Mouse (Mus musculus) neural tube, embryonic 14.5 days (tissue): Measurements from ENCODE around the gene Vmn1r101. TPM values are rescaled to one million over a fixed set of nuclear protein-coding genes. Genes with fewer than 3 reads are reported as not detected.
"Not testable (repeated sequence)": the region's sequence is repeated elsewhere in the genome, so short reads cannot be mapped to it uniquely, and the experiment has no call there.

Source experiments
- ATAC-seq: fragments of 200-750 bp; cut with Nextera tagmentation; 2 replicates; pipeline ENCODE4 v1.8.0; 2017; ENCODE audit warnings: low read depth, mild to moderate bottlenecking, moderate TSS enrichment, moderate library complexity
- H3K27ac ChIP-seq: fragments of 300-500 bp; sonication (generic); 2 replicates; pipeline ENCODE4 v1.5.1; 2014; ENCODE audit warnings: low read depth, mild to moderate bottlenecking, control low read depth, low read length, moderate library complexity, mixed read lengths
- H3K27me3 ChIP-seq: fragments of 300-500 bp; sonication (generic); 2 replicates; pipeline ENCODE4 v1.6.1; 2014; ENCODE audit warnings: low read length; ENCODE audit not compliant: control insufficient read depth, insufficient read depth
- H3K36me3 ChIP-seq: fragments of 300-500 bp; sonication (generic); 2 replicates; pipeline ENCODE4 v1.6.1; 2014; ENCODE audit warnings: low read length, mixed read lengths; ENCODE audit not compliant: control insufficient read depth, insufficient read depth
- H3K4me1 ChIP-seq: fragments of 300-500 bp; sonication (generic); 2 replicates; pipeline ENCODE4 v1.6.1; 2014; ENCODE audit warnings: low read length; ENCODE audit not compliant: control insufficient read depth, insufficient read depth
- H3K4me2 ChIP-seq: fragments of 300-500 bp; sonication (generic); 2 replicates; pipeline ENCODE4 v1.6.1; 2014; ENCODE audit warnings: mild to moderate bottlenecking, low read depth, low read length, control low read depth
- H3K4me3 ChIP-seq: fragments of 300-500 bp; sonication (generic); 2 replicates; pipeline ENCODE4 v1.5.1; 2014; ENCODE audit warnings: low read depth, low read length, control low read depth, mixed read lengths
- H3K9ac ChIP-seq: fragments of 300-500 bp; sonication (generic); replicated peaks from 2 replicates; pipeline ENCODE4 v1.6.1; 2014; ENCODE audit warnings: low read depth, mild to moderate bottlenecking, control low read depth, low read length, mixed read lengths
- H3K9me3 ChIP-seq: fragments of 300-500 bp; sonication (generic); 2 replicates; pipeline ENCODE4 v1.6.1; 2016; ENCODE audit warnings: low read length; ENCODE audit not compliant: control insufficient read depth
- WGBS: fragments of 180-500 bp; shearing (Covaris S2); extraction: QIAGEN DNeasy Blood & Tissue Kit; methylation state at CpG from one replicate; pipeline ENCODE4 v1.1.7; 2014; 5-methylcytosine and 5-hydroxymethylcytosine counted together
- polyA plus RNA-seq: library from polyadenylated mRNA; unstranded; fragments of >200 nt; fragmentation: Nextera tagmentation; extraction: Ambion mirVana; gene quantifications from 2 replicates; pipeline ENCODE4 v1.2.1, GENCODE M21; 2014

Gene Vmn1r101
- not detected in 2 replicates for polyA plus RNA-seq

- ATAC-seq, H3K9me3 ChIP-seq: not testable (repeated sequence)
- no CpG with 5 or more reads among the region's 2 CpGs for WGBS
Measured at GRCm38 (mm10) chr7:20442493-20442892, at the start of gene Vmn1r101. Vmn1r101 (minus strand) TSS chr7:20442593.

GRCm38 (mm10) chr7:20474825-20475224, 32.4 kb upstream of the Vmn1r101 start, which contains the start of gene Gm10670:
Gm10670 (minus strand) TSS chr7:20474925.
- ATAC-seq, H3K9me3 ChIP-seq, H3K4me2 ChIP-seq, H3K27ac ChIP-seq, H3K9ac ChIP-seq, H3K4me3 ChIP-seq, H3K36me3 ChIP-seq, H3K27me3 ChIP-seq, H3K4me1 ChIP-seq: not testable (repeated sequence)
- no CpG with 5 or more reads among the region's 5 CpGs for WGBS

More at GRCm38 (mm10) chr7:20442493-20442892, at the start of gene Vmn1r101:
- not testable (repeated sequence) for H3K27ac ChIP-seq, H3K4me1 ChIP-seq, H3K4me2 ChIP-seq, H3K4me3 ChIP-seq, H3K36me3 ChIP-seq, H3K27me3 ChIP-seq, H3K9ac ChIP-seq

- H3K9me3 ChIP-seq, H3K36me3 ChIP-seq, H3K4me3 ChIP-seq, H3K27ac ChIP-seq, H3K4me2 ChIP-seq, H3K4me1 ChIP-seq, ATAC-seq, H3K27me3 ChIP-seq, H3K9ac ChIP-seq: not testable (repeated sequence)
- WGBS, result no CpG with 5 or more reads among the region's 3 CpGs
Measured at GRCm38 (mm10) chr7:20417642-20418041, 24.8 kb downstream of the Vmn1r101 start, which contains the start of gene Vmn1r100. Vmn1r100 (plus strand) TSS chr7:20417942.

Other genes with a start within 250 kb of the Vmn1r101 start
- gene Vmn1r95, start 248.9 kb downstream of the Vmn1r101 start, polyA plus RNA-seq, result not detected in 2 replicates
- gene Gm6164, start 237.0 kb downstream of the Vmn1r101 start, polyA plus RNA-seq, result not detected in 2 replicates
- gene Gm4498, start 208.8 kb downstream of the Vmn1r101 start, polyA plus RNA-seq, result not detected in 2 replicates
- not detected in 2 replicates for gene Gm5890, start 179.8 kb downstream of the Vmn1r101 start, polyA plus RNA-seq
- not detected in 2 replicates for gene Gm4133, start 108.5 kb downstream of the Vmn1r101 start, polyA plus RNA-seq
- gene Gm5728, start 67.2 kb downstream of the Vmn1r101 start, polyA plus RNA-seq, result not detected in 2 replicates
- gene Vmn1r100, start 24.7 kb downstream of the Vmn1r101 start, polyA plus RNA-seq, result not detected in 2 replicates
- gene Gm10670, start 32.3 kb upstream of the Vmn1r101 start, polyA plus RNA-seq, result not detected in 2 replicates
- not detected in 2 replicates for gene Vmn1r103, start 67.9 kb upstream of the Vmn1r101 start, polyA plus RNA-seq
- not detected in 2 replicates for gene Vmn1r104, start 91.2 kb upstream of the Vmn1r101 start, polyA plus RNA-seq
- not detected in 2 replicates for gene Gm5726, start 103.2 kb upstream of the Vmn1r101 start, polyA plus RNA-seq
- gene Gm4141, start 133.6 kb upstream of the Vmn1r101 start, polyA plus RNA-seq, result not detected in 2 replicates
- gene Gm4513, start 156.4 kb upstream of the Vmn1r101 start, polyA plus RNA-seq, result not detected in 2 replicates
- gene Vmn1r107, start 226.3 kb upstream of the Vmn1r101 start, polyA plus RNA-seq, result not detected in 2 replicates